8 mouse cellular contexts compared by ENCODE assay signal in genomic region chr1:166049046-166049827, GRCm38 (mm10). TPM values are rescaled to one million over a fixed set of nuclear protein-coding genes. Genes with fewer than 3 reads are reported as not detected.
A peak's percentile ranks its signal among the peaks of the same experiment; 100 is the strongest.
DNase-seq lines count a peak whose midpoint lies in the region; ATAC-seq lines count a peak whose summit lies in the region.

No protein-coding gene starts in this region.

- H3K9me3 ChIP-seq in embryonic facial prominence, embryonic 10.5 days: no peaks in the 10 kb centered on the region
- H3K9me3 ChIP-seq in intestine, embryonic 14.5 days (ENCODE audit: control insufficient read depth, low read length): no peaks in the 10 kb centered on the region
- H3K9me3 ChIP-seq in neural tube, embryonic 11.5 days (ENCODE audit: control insufficient read depth, low read length): no peaks in the 10 kb centered on the region

- no peak overlapping the region for H3K9ac ChIP-seq in intestine, embryonic 14.5 days (ENCODE audit: low read length)
- H3K9ac ChIP-seq in neural tube, embryonic 11.5 days (ENCODE audit: low read length): no peak overlapping the region

- ATAC-seq in intestine, embryonic 14.5 days (replicated peaks; ENCODE audit: low FRiP score, low TSS enrichment, low read depth): no peak
- ATAC-seq in neural tube, embryonic 11.5 days (ENCODE audit: insufficient read depth, low FRiP score, low TSS enrichment): peak; percentile 60
- no peak for ATAC-seq in granulocyte monocyte progenitor cell, adult 5-6 weeks (replicated peaks; ENCODE audit: poor library complexity, severe bottlenecking)

- intact Hi-C loops in gastrocnemius, postnatal 36 days (cut with DNase I): no loop called here

- DNase-seq in layer of hippocampus, postnatal 10 days (ENCODE audit: low spot score in 2 of 2): peak; percentile 17
- no peak for DNase-seq in layer of hippocampus, postnatal 25 days (ENCODE audit: extremely low spot score in 1 of 2, low spot score in 1 of 2)
- peak; percentile 62 for DNase-seq in embryonic facial prominence, embryonic 10.5 days (ENCODE audit: low spot score)
- DNase-seq in intestine, embryonic 14.5 days (ENCODE audit: low spot score): peak; percentile 66
- DNase-seq in neural tube, embryonic 11.5 days (ENCODE audit: low spot score): peak; percentile 76
- no peak for DNase-seq in gastrocnemius, postnatal 36 days
- DNase-seq in spleen, postnatal 14 days (ENCODE audit: low spot score in 2 of 2): no peak

- peak overlapping the region; percentile 96 for H3K4me2 ChIP-seq in intestine, embryonic 14.5 days (ENCODE audit: low read length)
- H3K4me2 ChIP-seq in neural tube, embryonic 11.5 days (ENCODE audit: low read depth): peak overlapping the region; percentile 51

- peaks cover 55% of the 10 kb centered on the region for H3K27me3 ChIP-seq in embryonic facial prominence, embryonic 10.5 days (replicated peaks; ENCODE audit: low read depth, poor library complexity, severe bottlenecking)
- H3K27me3 ChIP-seq in intestine, embryonic 14.5 days (replicated peaks; ENCODE audit: control insufficient read depth, insufficient read depth, low read length): peaks cover 9% of the 10 kb centered on the region; the same call in 1 of the 2 replicates
- no peaks in the 10 kb centered on the region for H3K27me3 ChIP-seq in neural tube, embryonic 11.5 days (ENCODE audit: control insufficient read depth, insufficient read depth, low read length)

- 13% methylated on average over 11 of the region's 11 CpGs for WGBS in embryonic facial prominence, embryonic 10.5 days
- WGBS in intestine, embryonic 14.5 days: 20% methylated on average over 11 of the region's 11 CpGs
- 6% methylated on average over 11 of the region's 11 CpGs for WGBS in neural tube, embryonic 11.5 days

- peak overlapping the region; percentile 62 for H3K4me3 ChIP-seq in embryonic facial prominence, embryonic 10.5 days
- peak overlapping the region; percentile 43 for H3K4me3 ChIP-seq in intestine, embryonic 14.5 days (ENCODE audit: low read depth, low read length)
- no peak overlapping the region for H3K4me3 ChIP-seq in neural tube, embryonic 11.5 days (ENCODE audit: low read depth, low read length)

- peak overlapping the region; percentile 71 for H3K27ac ChIP-seq in embryonic facial prominence, embryonic 10.5 days (replicated peaks)
- H3K27ac ChIP-seq in intestine, embryonic 14.5 days (ENCODE audit: low read depth): no peak overlapping the region
- H3K27ac ChIP-seq in neural tube, embryonic 11.5 days (ENCODE audit: low read depth, low read length): no peak overlapping the region; the same call in 1 of the 2 replicates

- H3K36me3 ChIP-seq in embryonic facial prominence, embryonic 10.5 days (replicated peaks): no peaks in the 10 kb centered on the region
- H3K36me3 ChIP-seq in intestine, embryonic 14.5 days (ENCODE audit: control insufficient read depth, insufficient read depth, low read length): no peaks in the 10 kb centered on the region
- no peaks in the 10 kb centered on the region for H3K36me3 ChIP-seq in neural tube, embryonic 11.5 days (ENCODE audit: control insufficient read depth, insufficient read depth, low read length)

- peaks cover 59% of the 10 kb centered on the region for H3K4me1 ChIP-seq in embryonic facial prominence, embryonic 10.5 days
- peaks cover 20% of the 10 kb centered on the region for H3K4me1 ChIP-seq in intestine, embryonic 14.5 days (replicated peaks; ENCODE audit: control insufficient read depth, insufficient read depth, low read length)
- peaks cover 24% of the 10 kb centered on the region for H3K4me1 ChIP-seq in neural tube, embryonic 11.5 days (ENCODE audit: control insufficient read depth, insufficient read depth, low read length)

RNA-seq across cellular contexts. Expression of gene Pou2f1, which starts 46.8 kb away (rescaled TPM):
- total RNA-seq in layer of hippocampus, postnatal 10 days (2021): 10 to 100 TPM; 18.6 to 22.2 TPM
- 10 to 100 TPM; 14.5 to 21.8 TPM for total RNA-seq in layer of hippocampus, postnatal 25 days (2021)
- 27.0 and 28.1 TPM in 2 replicates for polyA plus RNA-seq in embryonic facial prominence, embryonic 10.5 days (2016; fragmentation: Nextera tagmentation; extraction: Ambion mirVana)
- 18.7 and 20.1 TPM in 2 replicates for polyA plus RNA-seq in intestine, embryonic 14.5 days (2014; fragmentation: Nextera tagmentation; extraction: Ambion mirVana)
- 27.0 and 27.5 TPM in 2 replicates for polyA plus RNA-seq in neural tube, embryonic 11.5 days (2014; fragmentation: Nextera tagmentation; extraction: Ambion mirVana)
- total RNA-seq in granulocyte monocyte progenitor cell, adult 5-6 weeks (2014; fragmentation: Nextera tagmentation): 20.4 and 31.4 TPM in 2 replicates
- total RNA-seq in granulocyte monocyte progenitor cell, adult 5-6 weeks (2017): 12.7 and 20.3 TPM in 2 replicates
- total RNA-seq in gastrocnemius, postnatal 36 days (2021): 1 to 10 TPM; 6.4 to 7.9 TPM

Comparison
In these comparisons a context has a peak if more than half of its experiments do, and no peak if none do; other contexts are left out.
1. DNase-seq: peak in layer of hippocampus, postnatal 10 days (2 of 2), embryonic facial prominence, embryonic 10.5 days (single experiment), intestine, embryonic 14.5 days (single experiment) and neural tube, embryonic 11.5 days (single experiment); none in layer of hippocampus, postnatal 25 days (0 of 2), gastrocnemius, postnatal 36 days (0 of 2) and spleen, postnatal 14 days (0 of 2).